Mouse (Mus musculus) midbrain, postnatal 0 days (tissue): ENCODE results near the gene Tdrd3. TPM values are rescaled to one million over a fixed set of nuclear protein-coding genes. Genes with fewer than 3 reads are reported as not detected.

Experiments used
- ATAC-seq: fragments of 200-750 bp; cut with Nextera tagmentation; 2 replicates; pipeline ENCODE4 v1.8.0; 2017; ENCODE audit warnings: moderate number of reproducible peaks, mild to moderate bottlenecking, moderate TSS enrichment, moderate library complexity; ENCODE audit not compliant: low FRiP score
- DNase-seq: peaks from one replicate; pipeline ENCODE4 v3.0.0-alpha.2; 2015; ENCODE audit warnings: low spot score
- H3K27ac ChIP-seq: fragments of 300-500 bp; sonication (generic); 2 replicates; pipeline ENCODE4 v1.5.1; 2014; ENCODE audit warnings: low read depth, mild to moderate bottlenecking, low read length, mixed read lengths
- H3K27me3 ChIP-seq: fragments of 300-500 bp; sonication (generic); 2 replicates; pipeline ENCODE4 v1.6.1; 2014; ENCODE audit warnings: low read length, control low read depth, mixed read lengths; ENCODE audit not compliant: insufficient read depth
- H3K36me3 ChIP-seq: fragments of 300-500 bp; sonication (generic); 2 replicates; pipeline ENCODE4 v1.6.1; 2014; ENCODE audit warnings: low read length, control low read depth, mixed read lengths; ENCODE audit not compliant: insufficient read depth
- H3K4me1 ChIP-seq: fragments of 300-500 bp; sonication (generic); 2 replicates; pipeline ENCODE4 v1.6.1; 2014; ENCODE audit warnings: mild to moderate bottlenecking, control low read depth, antibody characterized with exemption, low read length, mixed read lengths; ENCODE audit not compliant: insufficient read depth
- H3K4me2 ChIP-seq: fragments of 300-500 bp; sonication (generic); 2 replicates; pipeline ENCODE4 v1.6.1; 2014; ENCODE audit warnings: low read depth, mild to moderate bottlenecking, low read length, mixed read lengths; ENCODE audit not compliant: poor library complexity, severe bottlenecking
- H3K4me3 ChIP-seq: fragments of 300-500 bp; sonication (generic); 2 replicates; pipeline ENCODE4 v1.5.1; 2014; ENCODE audit warnings: low read depth, mild to moderate bottlenecking, low read length, moderate library complexity
- H3K9ac ChIP-seq: fragments of 300-500 bp; sonication (generic); replicated peaks from 2 replicates; pipeline ENCODE4 v1.6.1; 2014; ENCODE audit warnings: mild to moderate bottlenecking, low read length, moderate library complexity, mixed read lengths; ENCODE audit not compliant: poor library complexity, severe bottlenecking
- H3K9me3 ChIP-seq: fragments of 300-500 bp; sonication (generic); 2 replicates; pipeline ENCODE4 v1.6.1; 2016; ENCODE audit warnings: low read length, control low read depth
- CTCF ChIP-seq: IDR thresholded peaks from 2 replicates; pipeline ENCODE4 v1.5.1; 2016; ENCODE audit warnings: antibody characterized with exemption, mild to moderate bottlenecking
- WGBS: fragments of 180-500 bp; shearing (Covaris S2); extraction: QIAGEN DNeasy Blood & Tissue Kit; methylation state at CpG from one replicate; pipeline ENCODE4 v1.1.7; 2014; 5-methylcytosine and 5-hydroxymethylcytosine counted together
- polyA plus RNA-seq: library from polyadenylated mRNA; unstranded; fragments of >200 nt; fragmentation: Nextera tagmentation; extraction: Ambion mirVana; gene quantifications from 2 replicates; pipeline ENCODE4 v1.2.1, GENCODE M21; 2015
- total RNA-seq: library from RNA; depleted of rRNA; stranded (reverse); fragments of >200 nt; gene quantifications from 2 replicates; pipeline ENCODE4 v1.2.3, GENCODE M21; 2014

Gene Tdrd3
- total and polyA plus RNA-seq, 2 experiments from 2014 or later, result 25.7 to 31.1 TPM

GRCm38 (mm10) chr14:87439721-87440120, 23.3 kb downstream of the Tdrd3 start:
- no peak overlapping the region for H3K27ac ChIP-seq
- ATAC-seq (no peak), DNase-seq (no peak)
- no peaks in the 10 kb centered on the region for H3K4me1 ChIP-seq
- WGBS, result 0% methylated on average over 2 of the region's 2 CpGs
- TF ChIP-seq CTCF, result no peak
- no peak overlapping the region for H3K4me2 ChIP-seq
- no peak overlapping the region for H3K9ac ChIP-seq
- no peak overlapping the region for H3K4me3 ChIP-seq
- H3K36me3 ChIP-seq, result no peaks in the 10 kb centered on the region
- H3K9me3 ChIP-seq, result no peaks in the 10 kb centered on the region
- H3K27me3 ChIP-seq, result no peaks in the 10 kb centered on the region

DNA sequence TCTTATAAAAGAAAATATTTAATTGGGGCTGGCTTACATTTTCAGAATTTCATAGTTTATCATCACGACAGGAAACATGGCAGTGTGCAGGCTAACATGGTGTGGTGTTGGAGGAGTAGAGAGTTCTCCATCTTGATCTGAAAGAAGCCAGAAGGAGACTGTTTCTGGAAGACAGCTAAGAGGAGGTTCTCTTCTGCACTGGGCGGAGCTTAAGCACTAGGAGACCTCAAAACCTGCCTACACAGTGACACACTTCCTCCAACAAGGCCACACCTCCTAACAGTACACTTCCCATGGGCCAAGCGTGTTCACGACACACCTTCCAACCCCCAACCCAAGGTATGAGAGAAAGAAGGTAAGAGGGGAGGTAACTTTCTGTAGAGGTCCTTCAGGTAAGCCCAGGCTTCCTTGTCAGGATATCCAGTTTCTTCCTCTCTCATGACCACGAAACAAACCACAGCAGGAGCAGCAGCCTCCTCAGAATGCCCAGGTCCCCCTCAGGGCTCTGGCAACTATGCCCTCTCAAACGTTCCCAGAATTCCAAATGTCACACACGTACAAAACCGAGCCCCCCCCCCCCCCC, 30.0 kb downstream of the Tdrd3 start:
- ATAC-seq (no peak), DNase-seq (no peak)
- Histone ChIP-seq H3K4me2 (no peak overlapping the region), H3K9ac (no peak overlapping the region), H3K9me3 (no peaks in the 10 kb centered on the region), H3K27ac (no peak overlapping the region), H3K27me3 (no peaks in the 10 kb centered on the region), H3K4me1 (no peaks in the 10 kb centered on the region), H3K36me3 (no peaks in the 10 kb centered on the region), H3K4me3 (no peak overlapping the region)
- 86% methylated on average over 8 of the region's 8 CpGs for WGBS
- TF ChIP-seq CTCF, result no peak

DNA sequence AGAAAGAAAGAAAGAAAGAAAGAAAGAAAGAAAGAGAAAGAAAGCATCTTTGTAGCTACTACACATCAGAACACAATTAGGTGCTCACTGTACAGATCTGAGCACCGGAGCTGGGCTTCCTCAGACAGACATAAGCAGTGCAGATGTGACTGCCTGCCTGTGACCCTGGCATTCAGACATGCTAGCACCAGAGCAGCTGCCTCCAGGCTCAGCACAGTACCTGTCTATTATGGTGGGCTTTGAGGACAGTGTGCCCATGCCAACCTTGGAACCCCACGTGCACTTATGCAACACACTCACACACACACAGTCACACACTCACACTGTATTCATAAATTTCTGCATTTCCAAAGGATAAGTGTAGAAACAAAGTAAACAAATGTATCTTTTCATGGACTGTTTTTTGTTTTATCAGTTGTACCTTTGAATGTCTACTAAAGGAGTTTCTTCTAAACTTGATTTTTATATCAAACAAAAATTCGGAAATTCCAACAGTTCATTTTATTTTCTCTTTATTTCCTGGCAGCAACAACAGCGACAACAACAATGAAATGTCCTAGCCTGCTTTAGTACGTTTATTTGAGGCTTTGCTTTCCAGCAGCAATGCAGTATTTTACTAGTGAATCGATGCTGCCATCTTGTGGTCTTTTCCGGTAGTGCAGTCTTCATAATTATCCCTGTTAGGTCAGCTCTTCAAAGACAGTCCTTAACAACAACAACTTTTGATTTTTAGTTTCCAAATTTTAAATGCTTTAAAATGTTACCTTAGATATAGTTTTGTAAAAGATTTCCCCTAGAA, 35.4 kb downstream of the Tdrd3 start:
- peak; percentile 91 for DNase-seq
- no peak overlapping the region for H3K4me2 ChIP-seq

DNA sequence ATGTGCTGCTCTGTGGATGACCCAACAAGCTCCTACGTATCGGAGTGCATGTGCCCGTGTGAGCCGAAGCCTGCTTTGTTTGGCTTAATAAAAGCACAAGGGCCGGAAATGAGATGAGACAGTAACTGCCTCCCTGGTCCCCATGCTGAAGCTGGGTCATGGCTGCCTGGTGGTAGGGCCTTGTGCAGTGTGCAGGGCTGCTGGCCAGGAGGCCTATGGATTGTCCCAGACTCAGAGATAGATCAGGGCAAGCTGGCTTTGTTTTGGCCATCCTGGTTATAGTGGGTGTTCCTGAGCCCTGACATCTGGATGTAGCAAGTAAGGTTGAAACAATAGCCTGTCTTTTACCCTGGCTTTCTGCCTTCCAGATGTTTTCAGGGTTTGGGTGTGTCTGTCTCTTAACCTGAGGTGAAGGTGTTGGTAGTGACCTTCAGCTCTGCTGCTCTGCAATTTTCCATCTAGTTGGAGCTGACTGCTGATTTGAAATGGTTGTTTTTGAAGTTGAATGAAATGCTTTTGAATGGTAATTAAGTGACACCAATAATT, 39.3 kb downstream of the Tdrd3 start:
- TF ChIP-seq CTCF, result no peak
- 73% methylated on average over 5 of the region's 5 CpGs for WGBS
- H3K4me2 ChIP-seq, result no peak overlapping the region
- H3K9ac ChIP-seq, result no peak overlapping the region
- H3K4me1 ChIP-seq, result no peaks in the 10 kb centered on the region
- H3K36me3 ChIP-seq, result no peaks in the 10 kb centered on the region
- H3K27me3 ChIP-seq, result no peaks in the 10 kb centered on the region
- no peak overlapping the region for H3K4me3 ChIP-seq
- ATAC-seq (no peak), DNase-seq (no peak)
- no peak overlapping the region for H3K27ac ChIP-seq
- H3K9me3 ChIP-seq, result no peaks in the 10 kb centered on the region

More for the DNA sequence above, 35.4 kb downstream of the Tdrd3 start:
- Histone ChIP-seq H3K36me3 (no peaks in the 10 kb centered on the region), H3K9me3 (no peaks in the 10 kb centered on the region), H3K27me3 (no peaks in the 10 kb centered on the region), H3K9ac (no peak overlapping the region), H3K4me3 (no peak overlapping the region), H3K4me1 (no peaks in the 10 kb centered on the region), H3K27ac (no peak overlapping the region)
- peak; percentile 98 for TF ChIP-seq CTCF
- 6% methylated on average over 7 of the region's 7 CpGs for WGBS
- peak; percentile 60; the same call in 1 of the 2 replicates for ATAC-seq

GRCm38 (mm10) chr14:87459777-87460176, 43.3 kb downstream of the Tdrd3 start:
- H3K4me1 ChIP-seq, result no peaks in the 10 kb centered on the region; the same call in 1 of the 2 replicates
- no peak overlapping the region for H3K9ac ChIP-seq
- H3K27ac ChIP-seq, result no peak overlapping the region
- peak; percentile 57 for TF ChIP-seq CTCF
- no peaks in the 10 kb centered on the region for H3K9me3 ChIP-seq
- no peaks in the 10 kb centered on the region for H3K27me3 ChIP-seq
- WGBS, result 89% methylated on average over 1 of the region's 1 CpGs
- ATAC-seq (no peak), DNase-seq (peak; percentile 25)
- H3K4me2 ChIP-seq, result no peak overlapping the region
- no peak overlapping the region for H3K4me3 ChIP-seq
- H3K36me3 ChIP-seq, result no peaks in the 10 kb centered on the region

DNA sequence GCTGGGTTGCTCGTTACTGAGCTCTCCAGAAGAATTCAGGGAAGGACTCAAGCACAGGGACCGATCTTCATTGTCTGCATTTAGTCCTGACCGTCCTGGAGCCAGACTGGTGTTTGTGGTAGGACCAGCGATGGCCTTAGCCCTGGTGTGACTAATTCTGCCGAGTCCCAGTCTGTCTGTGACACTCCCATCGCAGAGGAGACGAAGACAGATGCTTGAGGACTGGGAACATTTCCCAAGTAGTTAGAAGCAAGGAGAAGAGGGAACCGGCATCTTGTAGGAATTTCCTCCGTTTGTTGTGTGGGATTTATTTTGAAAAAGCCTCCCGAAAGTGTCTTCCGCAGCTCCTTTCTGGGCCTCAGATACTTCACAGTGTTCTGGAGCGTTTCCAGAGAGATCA, 45.1 kb downstream of the Tdrd3 start:
- TF ChIP-seq CTCF, result no peak
- no peaks in the 10 kb centered on the region; the same call in 1 of the 2 replicates for H3K4me1 ChIP-seq
- H3K9ac ChIP-seq, result no peak overlapping the region
- no peaks in the 10 kb centered on the region for H3K27me3 ChIP-seq
- DNase-seq (no peak), ATAC-seq (no peak)
- H3K9me3 ChIP-seq, result no peaks in the 10 kb centered on the region
- 86% methylated on average over 12 of the region's 12 CpGs for WGBS
- H3K4me2 ChIP-seq, result no peak overlapping the region
- no peak overlapping the region for H3K27ac ChIP-seq
- H3K36me3 ChIP-seq, result no peaks in the 10 kb centered on the region
- H3K4me3 ChIP-seq, result no peak overlapping the region
